Mouse (Mus musculus): Measurements from ENCODE around the gene Baiap2l1. TPM values are rescaled to one million over a fixed set of nuclear protein-coding genes. Genes with fewer than 3 reads are reported as not detected.
A peak's percentile ranks its signal among the peaks of the same experiment; 100 is the strongest.

Gene Baiap2l1
- total RNA-seq, 2 experiments from 2014 or later: 0.40 to 0.96 TPM

- no peak for DNase-seq (ENCODE audit: low spot score in 2 of 2)
Observed at GRCm38 (mm10) chr5:144258687-144259086, 99.2 kb downstream of the Baiap2l1 start.

GRCm38 (mm10) chr5:144258131-144258611, 99.7 kb downstream of the Baiap2l1 start:
- peak in 1 of 2 experiments; percentile 37 for DNase-seq (ENCODE audit: low spot score in 2 of 2)

GRCm38 (mm10) chr5:144257451-144258110, 100.3 kb downstream of the Baiap2l1 start:
- DNase-seq (ENCODE audit: low spot score in 2 of 2): no peak

- no peak for DNase-seq (ENCODE audit: low spot score in 2 of 2)
Observed at GRCm38 (mm10) chr5:144256888-144257287, 101.0 kb downstream of the Baiap2l1 start.

GRCm38 (mm10) chr5:144256541-144256870, 101.4 kb downstream of the Baiap2l1 start:
- no peak for DNase-seq (ENCODE audit: low spot score in 2 of 2)

- DNase-seq (ENCODE audit: low spot score in 2 of 2): peak; percentile 53 to 54
Observed at GRCm38 (mm10) chr5:144255632-144256540, 102.0 kb downstream of the Baiap2l1 start.

GRCm38 (mm10) chr5:144254811-144255631, 102.9 kb downstream of the Baiap2l1 start:
- peak; percentile 73 to 81 for DNase-seq (ENCODE audit: low spot score in 2 of 2)

- DNase-seq (ENCODE audit: low spot score in 2 of 2): no peak
Observed at GRCm38 (mm10) chr5:144254122-144254810, 103.6 kb downstream of the Baiap2l1 start.

- DNase-seq (ENCODE audit: low spot score in 2 of 2): no peak
Observed at GRCm38 (mm10) chr5:144253212-144253611, 104.7 kb downstream of the Baiap2l1 start.

GRCm38 (mm10) chr5:144251876-144252577, 105.9 kb downstream of the Baiap2l1 start:
- no peak for DNase-seq (ENCODE audit: low spot score in 2 of 2)

GRCm38 (mm10) chr5:144249871-144250270, 108.0 kb downstream of the Baiap2l1 start:
- DNase-seq (ENCODE audit: low spot score in 2 of 2): no peak

GRCm38 (mm10) chr5:144247906-144248585, 109.9 kb downstream of the Baiap2l1 start:
- DNase-seq (ENCODE audit: low spot score in 2 of 2): no peak

GRCm38 (mm10) chr5:144247307-144247706, 110.6 kb downstream of the Baiap2l1 start:
- no peak for DNase-seq (ENCODE audit: low spot score in 2 of 2)

- no peak for DNase-seq (ENCODE audit: low spot score in 2 of 2)
Observed at GRCm38 (mm10) chr5:144246669-144247068, 111.2 kb downstream of the Baiap2l1 start.

- no peak for DNase-seq (ENCODE audit: low spot score in 2 of 2)
Observed at GRCm38 (mm10) chr5:144245592-144245991, 112.3 kb downstream of the Baiap2l1 start.

GRCm38 (mm10) chr5:144243901-144244487, 113.9 kb downstream of the Baiap2l1 start, which contains the start of gene Bri3:
Gene Bri3, plus strand, starts transcription at chr5:144244437.
- DNase-seq (ENCODE audit: low spot score in 2 of 2): no peak

GRCm38 (mm10) chr5:144238969-144239368, 118.9 kb downstream of the Baiap2l1 start:
- no peak for DNase-seq (ENCODE audit: low spot score in 2 of 2)

- peak; percentile 26 to 40 for DNase-seq (ENCODE audit: low spot score in 2 of 2)
Observed at GRCm38 (mm10) chr5:144234714-144235113, 123.2 kb downstream of the Baiap2l1 start.

- no peak for DNase-seq (ENCODE audit: low spot score in 2 of 2)
Observed at GRCm38 (mm10) chr5:144234222-144234621, 123.7 kb downstream of the Baiap2l1 start.

All from layer of hippocampus, postnatal 10 days (tissue).